Mouse (Mus musculus) thymus, postnatal 0 days (tissue): Measurements from ENCODE around the gene Sox15. TPM values are rescaled to one million over a fixed set of nuclear protein-coding genes. Genes with fewer than 3 reads are reported as not detected.
"Not testable (repeated sequence)": the region's sequence is repeated elsewhere in the genome, so short reads cannot be mapped to it uniquely, and the experiment has no call there.

Source experiments
- DNase-seq: peaks from one replicate; pipeline ENCODE4 v3.0.0-alpha.2; 2015; ENCODE audit warnings: low spot score
- polyA plus RNA-seq: library from polyadenylated mRNA; unstranded; fragments of >200 nt; fragmentation: Nextera tagmentation; extraction: Ambion mirVana; gene quantifications from 2 replicates; pipeline ENCODE4 v1.2.1, GENCODE M21; 2015

Sox15 gene
- polyA plus RNA-seq, result 0.15 and 0.22 TPM in 2 replicates

- peak; percentile 57 for DNase-seq
Observed at GRCm38 (mm10) chr11:69655264-69656064, at the start of gene Sox15. Gene Sox15, plus strand, starts transcription at chr11:69655314.

- DNase-seq, result peak; percentile 90
Observed at GRCm38 (mm10) chr11:69605726-69606490, 49.2 kb upstream of the Sox15 start, which contains the start of gene Atp1b2. Gene Atp1b2, minus strand, starts transcription at chr11:69605942.

GRCm38 (mm10) chr11:69606491-69606795 is 48.7 kb upstream of the Sox15 start:
- no peak for DNase-seq

- no peak for DNase-seq
Observed at GRCm38 (mm10) chr11:69606832-69607231, 48.3 kb upstream of the Sox15 start.

- DNase-seq, result no peak
Observed at GRCm38 (mm10) chr11:69608525-69608924, 46.6 kb upstream of the Sox15 start.

- DNase-seq, result no peak
Observed at GRCm38 (mm10) chr11:69609416-69609815, 45.7 kb upstream of the Sox15 start.

- DNase-seq, result no peak
Observed at GRCm38 (mm10) chr11:69610899-69611298, 44.2 kb upstream of the Sox15 start.

GRCm38 (mm10) chr11:69613553-69614256 is 41.4 kb upstream of the Sox15 start:
- DNase-seq, result peak; percentile 31

- DNase-seq, result not testable (repeated sequence)
Observed at GRCm38 (mm10) chr11:69614257-69614588, 40.9 kb upstream of the Sox15 start.

- DNase-seq, result no peak
Observed at GRCm38 (mm10) chr11:69616781-69617180, 38.3 kb upstream of the Sox15 start.

GRCm38 (mm10) chr11:69617805-69618204 is 37.3 kb upstream of the Sox15 start, which contains the start of gene Shbg:
Gene Shbg, minus strand, starts transcription at chr11:69617905.
- DNase-seq, result no peak

- DNase-seq, result no peak
Observed at GRCm38 (mm10) chr11:69620394-69621081, 34.6 kb upstream of the Sox15 start.

- DNase-seq, result no peak
Observed at GRCm38 (mm10) chr11:69621571-69622268, 33.4 kb upstream of the Sox15 start, which contains the start of gene Sat2. Gene Sat2, plus strand, starts transcription at chr11:69622024.

GRCm38 (mm10) chr11:69622406-69622805 is 32.7 kb upstream of the Sox15 start:
- DNase-seq, result no peak

GRCm38 (mm10) chr11:69623006-69623405 is 32.1 kb upstream of the Sox15 start:
- DNase-seq, result no peak

- DNase-seq, result not testable (repeated sequence)
Observed at GRCm38 (mm10) chr11:69624339-69624738, 30.8 kb upstream of the Sox15 start.

GRCm38 (mm10) chr11:69628286-69628685 is 26.8 kb upstream of the Sox15 start:
- DNase-seq, result peak; percentile 73

- peak; percentile 36 for DNase-seq
Observed at GRCm38 (mm10) chr11:69629802-69630201, 25.3 kb upstream of the Sox15 start.

- DNase-seq, result peak; percentile 100
Observed at GRCm38 (mm10) chr11:69632284-69633089, 22.6 kb upstream of the Sox15 start, which contains the start of gene Fxr2. Gene Fxr2, plus strand, starts transcription at chr11:69632990.
